Mouse (Mus musculus) midbrain, embryonic 12.5 days (tissue): Measurements from ENCODE around the gene Ugt2b5. TPM values are rescaled to one million over a fixed set of nuclear protein-coding genes. Genes with fewer than 3 reads are reported as not detected.
"Not testable (repeated sequence)": the region's sequence is repeated elsewhere in the genome, so short reads cannot be mapped to it uniquely, and the experiment has no call there.

Source experiments
- ATAC-seq: fragments of 200-750 bp; cut with Nextera tagmentation; 2 replicates; pipeline ENCODE4 v1.8.0; 2017; ENCODE audit warnings: low read depth, moderate TSS enrichment, moderate library complexity; ENCODE audit not compliant: low FRiP score
- H3K27ac ChIP-seq: fragments of 300-500 bp; sonication (generic); replicated peaks from 2 replicates; pipeline ENCODE4 v1.5.1; 2016; ENCODE audit warnings: mild to moderate bottlenecking
- H3K27me3 ChIP-seq: fragments of 300-500 bp; sonication (generic); 2 replicates; pipeline ENCODE4 v1.6.1; 2016; ENCODE audit warnings: mild to moderate bottlenecking
- H3K36me3 ChIP-seq: fragments of 300-500 bp; sonication (generic); 2 replicates; pipeline ENCODE4 v1.6.1; 2016
- H3K4me1 ChIP-seq: fragments of 300-500 bp; sonication (generic); 2 replicates; pipeline ENCODE4 v1.6.1; 2016
- H3K4me2 ChIP-seq: fragments of 300-500 bp; sonication (generic); replicated peaks from 2 replicates; pipeline ENCODE4 v1.6.1; 2016; ENCODE audit warnings: mild to moderate bottlenecking, moderate library complexity
- H3K4me3 ChIP-seq: fragments of 300-500 bp; sonication (generic); 2 replicates; pipeline ENCODE4 v1.5.1; 2016; ENCODE audit warnings: mild to moderate bottlenecking
- H3K9ac ChIP-seq: fragments of 300-500 bp; sonication (generic); replicated peaks from 2 replicates; pipeline ENCODE4 v1.6.1; 2016; ENCODE audit warnings: mild to moderate bottlenecking, moderate library complexity
- H3K9me3 ChIP-seq: fragments of 300-500 bp; sonication (generic); 2 replicates; pipeline ENCODE4 v1.6.1; 2016; ENCODE audit warnings: mild to moderate bottlenecking
- WGBS: fragments of 180-500 bp; shearing (Covaris S2); methylation state at CpG from one replicate; pipeline ENCODE4 v1.1.7; 2016; 5-methylcytosine and 5-hydroxymethylcytosine counted together
- polyA plus RNA-seq: library from polyadenylated mRNA; unstranded; fragments of >200 nt; fragmentation: Nextera tagmentation; extraction: Ambion mirVana; gene quantifications from 2 replicates; pipeline ENCODE4 v1.2.1, GENCODE M21; 2016

The Ugt2b5 gene
- polyA plus RNA-seq = not detected in 2 replicates

DNA sequence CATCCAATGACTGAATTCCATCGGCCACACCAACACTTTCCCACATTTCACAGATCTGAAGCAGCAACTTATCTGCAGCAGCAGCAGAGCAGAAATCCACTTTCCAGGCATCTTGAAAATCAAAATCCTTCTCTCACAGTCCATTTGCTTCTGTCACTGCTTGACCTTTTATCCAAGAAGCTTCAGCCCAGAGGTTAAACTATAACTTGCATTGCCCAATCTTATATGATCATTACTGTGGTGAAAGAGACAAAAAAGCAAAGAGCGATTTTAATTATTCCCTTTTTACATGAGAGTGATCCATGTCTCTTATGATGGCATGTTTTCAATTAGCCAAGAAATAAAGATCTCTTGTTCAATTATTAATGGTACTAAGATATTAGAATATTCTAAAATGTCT, at the start of gene Ugt2b5:
Gene Ugt2b5, minus strand, starts transcription at position 123 of the 400 bp plus-strand sequence.
- not testable (repeated sequence) for H3K4me1 ChIP-seq, H3K4me2 ChIP-seq, H3K9ac ChIP-seq, H3K27me3 ChIP-seq, H3K9me3 ChIP-seq, H3K36me3 ChIP-seq, ATAC-seq, H3K27ac ChIP-seq, H3K4me3 ChIP-seq
- 91% methylated on average over 2 of the region's 2 CpGs for WGBS

DNA sequence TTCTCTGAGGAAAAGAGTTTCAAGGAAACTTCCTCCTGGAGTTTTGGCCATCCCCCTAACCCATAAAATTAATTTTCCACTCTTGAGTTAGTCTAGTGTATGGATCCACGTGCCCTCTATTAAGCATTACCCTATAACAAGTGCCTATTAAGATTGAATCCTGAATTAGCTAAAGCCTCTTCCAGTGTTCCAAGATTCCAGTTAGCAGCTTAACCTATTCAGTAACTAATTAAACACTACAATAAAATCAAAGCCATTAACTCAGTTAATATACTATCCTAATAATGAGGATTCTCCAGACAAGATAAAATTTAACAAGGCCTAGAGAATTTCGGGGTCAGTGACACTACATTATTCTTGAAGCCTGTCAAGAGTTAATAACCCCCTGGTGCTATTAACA, 35.7 kb upstream of the Ugt2b5 start:
- 54% methylated on average over 2 of the region's 2 CpGs for WGBS
- ATAC-seq, H3K27me3 ChIP-seq, H3K9ac ChIP-seq, H3K4me3 ChIP-seq, H3K4me1 ChIP-seq, H3K27ac ChIP-seq, H3K36me3 ChIP-seq, H3K9me3 ChIP-seq, H3K4me2 ChIP-seq: not testable (repeated sequence)

DNA sequence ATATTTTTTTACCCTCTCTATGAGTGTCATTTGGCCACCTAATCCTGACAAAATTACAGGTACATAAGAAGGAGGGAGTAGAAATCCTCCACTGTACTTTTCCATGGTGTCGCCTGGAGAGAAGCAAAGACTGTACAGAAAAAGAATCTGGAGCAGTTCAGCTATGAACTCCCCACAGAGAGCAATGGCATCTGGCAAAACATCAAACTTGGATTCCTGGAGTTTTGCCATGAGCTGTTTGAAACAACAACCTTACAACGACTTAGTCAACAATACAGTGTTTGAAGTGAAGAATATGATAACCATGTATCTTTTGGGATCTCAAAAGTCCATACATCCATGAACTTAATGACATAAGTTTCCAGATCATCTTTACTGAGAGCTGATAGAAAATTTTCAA, 34.6 kb upstream of the Ugt2b5 start:
- H3K4me2 ChIP-seq = no peak overlapping the region
- no peak overlapping the region for H3K9ac ChIP-seq
- no peaks in the 10 kb centered on the region for H3K27me3 ChIP-seq
- 70% methylated on average over 2 of the region's 2 CpGs for WGBS
- H3K9me3 ChIP-seq = no peaks in the 10 kb centered on the region
- no peaks in the 10 kb centered on the region for H3K36me3 ChIP-seq
- H3K27ac ChIP-seq = no peak overlapping the region
- no peak for ATAC-seq
- H3K4me3 ChIP-seq = no peak overlapping the region
- no peaks in the 10 kb centered on the region for H3K4me1 ChIP-seq

DNA sequence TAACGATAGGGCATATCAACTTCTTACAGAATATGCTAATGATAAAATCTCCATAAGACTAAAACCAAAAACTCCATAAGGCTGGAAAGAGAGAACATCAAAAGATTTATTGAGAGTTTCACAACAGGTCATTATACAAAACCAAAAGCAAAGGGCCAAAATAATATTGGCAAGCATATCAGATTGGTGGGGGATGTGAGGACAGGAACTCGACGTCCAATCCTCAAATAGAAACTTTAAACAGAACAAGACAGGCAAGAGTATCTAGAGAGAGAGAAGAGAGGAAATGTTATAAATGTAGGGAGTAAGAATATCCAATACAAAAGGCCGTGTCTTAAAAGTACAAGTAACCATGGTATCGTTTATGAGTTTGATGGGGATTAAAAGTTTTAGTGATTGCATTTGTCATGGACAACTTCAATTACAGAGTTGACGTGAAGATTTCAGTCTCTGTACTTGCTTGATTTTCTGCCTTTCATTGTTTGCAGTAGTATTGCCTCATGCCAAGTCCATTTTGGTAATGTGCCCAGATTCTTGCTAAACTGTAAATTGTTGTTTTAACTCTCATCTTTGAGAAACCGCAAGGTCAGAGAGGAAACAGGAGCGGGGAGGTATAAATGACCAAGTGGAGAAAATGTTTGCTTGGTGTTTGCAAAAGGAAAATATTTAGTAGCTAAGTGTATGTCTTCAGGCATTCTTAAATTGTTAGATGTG, 7.8 kb upstream of the Ugt2b5 start:
- H3K4me2 ChIP-seq = no peak overlapping the region
- H3K4me1 ChIP-seq = no peaks in the 10 kb centered on the region
- H3K4me3 ChIP-seq = no peak overlapping the region
- no peak for ATAC-seq
- no peak overlapping the region for H3K27ac ChIP-seq
- H3K9ac ChIP-seq = no peak overlapping the region
- no peaks in the 10 kb centered on the region for H3K9me3 ChIP-seq
- 91% methylated on average over 8 of the region's 8 CpGs for whole genome bisulfite sequencing
- no peaks in the 10 kb centered on the region for H3K36me3 ChIP-seq
- H3K27me3 ChIP-seq = no peaks in the 10 kb centered on the region

DNA sequence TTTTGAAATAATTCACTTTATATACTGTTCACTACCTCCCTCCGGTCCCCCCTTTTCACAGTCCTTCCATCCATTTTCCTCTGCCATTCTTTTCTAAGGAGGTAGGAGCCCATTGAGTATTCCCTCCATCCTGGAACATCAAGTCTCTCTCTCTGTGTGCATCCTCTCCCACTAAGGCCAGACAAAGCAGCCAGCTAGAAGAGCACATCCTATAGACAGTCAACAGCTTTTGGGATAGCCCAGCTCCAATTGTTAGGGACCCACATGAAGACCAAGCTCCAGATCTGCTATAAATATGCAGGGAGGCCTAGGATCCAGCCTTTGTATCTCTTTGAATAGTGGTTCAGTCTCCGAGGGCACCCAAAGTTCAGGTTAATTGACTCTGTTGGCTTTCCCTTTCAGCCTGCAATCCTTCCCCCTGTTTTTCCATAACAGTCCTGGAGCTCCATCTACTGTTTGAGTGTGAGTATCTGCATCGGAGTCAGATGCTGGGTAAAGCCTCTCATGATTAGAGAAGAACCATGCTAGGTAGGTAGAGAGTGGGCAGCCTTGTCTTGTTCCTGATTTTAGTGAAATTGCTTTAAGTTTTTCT, 2.8 kb upstream of the Ugt2b5 start:
- H3K4me3 ChIP-seq = no peak overlapping the region
- no peak overlapping the region for H3K9ac ChIP-seq
- H3K9me3 ChIP-seq = no peaks in the 10 kb centered on the region
- 37% methylated on average over 3 of the region's 3 CpGs for WGBS
- H3K27ac ChIP-seq = no peak overlapping the region
- no peak overlapping the region for H3K4me2 ChIP-seq
- no peaks in the 10 kb centered on the region for H3K36me3 ChIP-seq
- H3K27me3 ChIP-seq = no peaks in the 10 kb centered on the region
- ATAC-seq = peak; percentile 66; the same call in 1 of the 2 replicates
- H3K4me1 ChIP-seq = no peaks in the 10 kb centered on the region

DNA sequence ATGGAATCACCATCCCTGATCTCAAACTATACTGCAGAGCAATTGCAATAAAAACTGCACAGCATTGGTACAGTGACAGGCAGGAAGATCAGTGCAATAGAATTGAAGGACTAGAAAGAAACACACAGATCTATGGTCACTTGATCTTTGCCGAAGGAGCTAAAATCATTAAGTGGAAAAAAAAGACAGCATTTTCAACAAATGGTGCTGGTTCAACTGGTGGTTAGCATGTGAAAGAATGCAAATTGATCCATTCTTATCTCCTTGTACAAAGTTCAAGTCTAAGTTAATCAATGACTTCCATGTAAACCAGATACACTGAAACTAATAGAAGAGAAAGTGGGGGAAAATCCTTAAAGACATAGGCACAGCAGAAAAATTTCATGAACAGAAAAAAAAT, 36.4 kb downstream of the Ugt2b5 start:
- H3K36me3 ChIP-seq, H3K4me1 ChIP-seq, H3K4me3 ChIP-seq, ATAC-seq, H3K27me3 ChIP-seq, H3K9ac ChIP-seq, H3K4me2 ChIP-seq, H3K9me3 ChIP-seq, H3K27ac ChIP-seq: not testable (repeated sequence)
- WGBS = 90% methylated on average over 1 of the region's 1 CpGs

DNA sequence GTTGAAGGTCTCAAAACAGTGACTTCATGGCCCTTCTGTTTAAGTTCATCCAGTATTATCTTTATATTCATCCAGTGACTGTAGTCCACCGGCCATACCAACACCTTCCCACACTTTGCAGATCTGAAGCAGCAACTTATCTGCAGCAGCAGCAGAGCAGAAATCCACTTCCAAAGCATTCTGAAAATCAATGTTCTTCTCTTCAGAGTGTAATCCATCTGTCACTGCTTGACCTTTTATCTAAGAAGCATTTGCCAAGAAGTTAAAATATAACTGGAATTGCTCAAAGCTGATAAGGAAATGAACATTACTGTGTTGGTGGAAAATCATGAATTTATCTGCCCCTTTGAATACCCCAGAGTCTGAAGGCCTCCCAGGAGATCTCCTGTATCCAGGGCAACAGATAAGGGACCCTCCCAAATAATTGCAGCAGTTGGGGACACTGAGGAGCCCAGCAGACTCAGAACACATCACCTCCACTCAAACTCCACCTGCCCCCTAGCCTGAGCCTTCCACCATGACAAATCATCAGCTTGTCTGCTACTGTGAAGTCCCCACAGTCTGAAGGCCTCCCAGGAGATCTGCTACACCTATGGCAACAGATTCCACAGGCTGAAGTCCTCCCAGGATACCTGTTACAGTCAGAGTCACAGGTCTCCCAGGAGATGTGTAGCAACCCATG, 47.6 kb downstream of the Ugt2b5 start, which contains the start of gene Ugt2b36:
Gene Ugt2b36, minus strand, starts transcription at position 210 of the 682 bp plus-strand sequence.
- Histone ChIP-seq H3K4me3 (no peak within 1 kb of the TSS), H3K27ac (no peak within 1 kb of the TSS), H3K36me3 (no peaks in the 10 kb centered on the region), H3K4me2 (no peak within 1 kb of the TSS), H3K9me3 (no peaks in the 10 kb centered on the region), H3K9ac (no peak within 1 kb of the TSS), H3K4me1 (no peaks in the 10 kb centered on the region), H3K27me3 (no peaks in the 10 kb centered on the region)
- no peak for ATAC-seq
- WGBS = 89% methylated on average over 1 of the region's 1 CpGs

DNA sequence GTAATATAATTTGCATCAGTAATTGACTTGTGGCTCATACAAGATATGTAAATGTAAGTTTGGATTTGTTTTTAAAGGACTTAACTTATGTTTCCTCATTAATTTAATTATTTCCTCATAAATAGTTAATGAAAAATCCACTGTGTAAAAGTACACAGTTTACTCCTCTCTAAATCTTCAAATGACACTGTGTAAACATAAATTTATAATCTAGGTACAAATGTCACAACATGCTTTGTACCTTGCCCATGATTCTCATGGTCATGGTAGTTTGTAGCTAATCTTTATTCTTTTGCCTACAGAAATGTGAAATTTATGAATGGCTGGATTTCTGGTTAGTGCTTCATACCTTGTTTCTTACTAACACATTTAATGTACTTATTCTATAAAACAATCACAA, 49.0 kb downstream of the Ugt2b5 start:
- H3K27ac ChIP-seq = no peak overlapping the region
- no peaks in the 10 kb centered on the region for H3K9me3 ChIP-seq
- H3K27me3 ChIP-seq = no peaks in the 10 kb centered on the region
- H3K4me2 ChIP-seq = no peak overlapping the region
- H3K36me3 ChIP-seq = no peaks in the 10 kb centered on the region
- H3K4me3 ChIP-seq = no peak overlapping the region
- no peaks in the 10 kb centered on the region for H3K4me1 ChIP-seq
- ATAC-seq = no peak
- H3K9ac ChIP-seq = no peak overlapping the region

DNA sequence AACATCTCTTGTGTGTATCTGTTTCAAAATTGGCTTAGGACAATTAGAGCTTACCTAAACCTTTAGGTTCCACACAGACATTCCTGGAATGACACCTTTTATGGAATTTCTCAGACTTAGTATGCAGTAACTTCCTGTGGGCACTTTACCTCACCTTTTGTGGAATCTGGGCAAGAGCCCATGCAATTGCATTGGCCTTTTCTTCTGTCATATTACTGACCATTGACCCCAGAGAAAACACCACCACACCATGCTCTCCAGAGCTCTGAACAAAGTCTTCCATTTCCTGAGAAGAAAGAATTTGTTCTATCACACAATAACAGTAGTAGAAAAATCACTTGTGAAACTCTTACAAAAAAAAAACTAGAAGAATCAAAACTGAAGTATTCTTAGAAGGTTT, 50.9 kb downstream of the Ugt2b5 start:
- no peak overlapping the region for H3K27ac ChIP-seq
- H3K4me2 ChIP-seq = no peak overlapping the region
- no peak for ATAC-seq
- H3K9me3 ChIP-seq = no peaks in the 10 kb centered on the region
- H3K27me3 ChIP-seq = no peaks in the 10 kb centered on the region
- H3K4me1 ChIP-seq = no peaks in the 10 kb centered on the region
- no peak overlapping the region for H3K4me3 ChIP-seq
- no peak overlapping the region for H3K9ac ChIP-seq
- no peaks in the 10 kb centered on the region for H3K36me3 ChIP-seq

DNA sequence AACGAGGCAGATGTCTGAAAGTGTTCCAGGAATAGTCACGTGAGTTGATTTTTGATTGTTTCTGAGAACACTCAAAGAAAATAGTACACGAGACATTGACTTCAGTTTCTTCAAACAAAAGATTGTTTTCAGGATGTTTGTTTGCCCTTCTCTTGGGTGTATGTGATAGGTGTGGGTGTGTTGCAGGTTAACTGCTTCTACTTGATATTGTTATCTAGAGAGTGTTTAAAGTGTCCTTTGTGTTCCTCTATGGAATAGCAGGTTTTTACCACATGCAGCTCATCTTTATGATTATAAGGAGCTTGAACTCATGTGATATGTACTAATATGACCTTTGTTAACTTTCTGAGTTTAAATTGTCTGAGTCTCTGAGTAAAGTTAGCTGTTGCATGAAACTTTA, 53.8 kb downstream of the Ugt2b5 start:
- Histone ChIP-seq H3K27me3 (no peaks in the 10 kb centered on the region), H3K4me2 (no peak overlapping the region), H3K27ac (no peak overlapping the region), H3K4me1 (no peaks in the 10 kb centered on the region), H3K4me3 (no peak overlapping the region), H3K36me3 (no peaks in the 10 kb centered on the region), H3K9ac (no peak overlapping the region), H3K9me3 (no peaks in the 10 kb centered on the region)
- no peak for ATAC-seq
- 79% methylated on average over 3 of the region's 3 CpGs for WGBS
